In the genomic region with DNA sequence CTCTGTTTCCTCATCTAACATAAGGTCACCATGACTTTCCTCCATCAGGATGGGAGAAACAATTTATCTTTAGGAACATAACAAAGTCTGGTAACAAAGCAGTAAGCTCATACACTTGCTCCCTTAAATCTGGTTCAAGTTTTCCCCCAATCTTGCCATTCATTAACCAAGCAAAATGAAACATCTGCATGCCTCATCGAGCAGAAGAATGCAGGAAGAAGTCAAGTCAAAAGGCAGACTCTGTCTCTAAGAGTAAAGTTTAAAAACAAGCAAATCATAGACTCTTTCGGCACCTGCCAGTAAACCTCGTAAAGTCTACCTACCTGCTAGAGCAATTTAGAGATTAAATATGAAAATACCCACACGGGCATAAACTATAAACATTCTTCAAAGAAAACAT, we compare ENCODE assay signal across 21 mouse cellular contexts. TPM values are rescaled to one million over a fixed set of nuclear protein-coding genes. Genes with fewer than 3 reads are reported as not detected.
A peak's percentile ranks its signal among the peaks of the same experiment; 100 is the strongest.
DNase-seq lines count a peak whose midpoint lies in the region; ATAC-seq and TF ChIP-seq lines count a peak whose summit lies in the region.
"Had no signal": no experiment of that assay in that cellular context is flagged by ENCODE, and none has a peak within 500 bp of the region (broad histone marks: within the 10 kb centered on the region; RNA-seq: fewer than 3 reads in every experiment).

No protein-coding gene starts in this region.

- peak; percentile 70 for DNase-seq in kidney, adult 11 months
- DNase-seq in kidney, postnatal 4 days: no peak
- DNase-seq in Patski (ENCODE audit: low read depth, low spot score): peak; percentile 50
- peak; percentile 71 for DNase-seq in kidney, postnatal 14 days
- no peak for DNase-seq in lung, postnatal 10 days
- no peak for DNase-seq in adrenal gland, adult (ENCODE audit: inconsistent age in 2 of 2, low spot score in 1 of 2)
- DNase-seq: adrenal gland, adult 8-10 months; adrenal gland, postnatal 36 days; cerebellum, adult 11 months; cerebellum, adult 8-10 months; cerebellum, postnatal 14 days; embryo, embryonic 11 days; heart, adult 18-20 months; heart, postnatal 10 days had no signal

- H3K4me3 ChIP-seq in kidney, embryonic 14.5 days (ENCODE audit: low read length): no peak overlapping the region; the same call in 1 of the 2 replicates
- H3K4me3 ChIP-seq: embryonic facial prominence, embryonic 15.5 days; erythroblast, embryonic 14.5 days; forebrain, embryonic 10.5 days; heart, embryonic 10.5 days; hindbrain, embryonic 13.5 days had no signal

- H3K36me3 ChIP-seq in kidney, embryonic 14.5 days (ENCODE audit: control insufficient read depth, insufficient read depth, low read length): no peaks in the 10 kb centered on the region
- H3K36me3 ChIP-seq: embryonic facial prominence, embryonic 15.5 days; heart, embryonic 10.5 days; hindbrain, embryonic 13.5 days had no signal

- H3K27me3 ChIP-seq in Patski: no peaks in the 10 kb centered on the region
- H3K27me3 ChIP-seq in kidney, embryonic 14.5 days (ENCODE audit: control insufficient read depth, insufficient read depth, low read length): no peaks in the 10 kb centered on the region
- H3K27me3 ChIP-seq: embryonic facial prominence, embryonic 15.5 days had no signal

- CTCF ChIA-PET in Patski (lab: Charles Lee): no interaction called here

- H3K4me2 ChIP-seq in kidney, embryonic 14.5 days (replicated peaks; ENCODE audit: low read depth, low read length): peak overlapping the region; percentile 13; the same call in 1 of the 2 replicates
- H3K4me2 ChIP-seq: embryonic facial prominence, embryonic 15.5 days; hindbrain, embryonic 13.5 days had no signal

- POLR2A ChIA-PET in Patski (lab: Charles Lee): no interaction called here

- in situ Hi-C loops in Patski (cut with MboI; ENCODE audit: low pct_unique_long_range_greater_than_20kb): no loop called here

- ATAC-seq in Patski: peak; percentile 23
- no peak for ATAC-seq in kidney, embryonic 14.5 days (ENCODE audit: low FRiP score, low TSS enrichment)
- ATAC-seq: forebrain, embryonic 14.5 days had no signal

- peak overlapping the region; percentile 39; the same call in 1 of the 2 replicates for H3K27ac ChIP-seq in kidney, embryonic 14.5 days (ENCODE audit: low read depth, low read length)
- H3K27ac ChIP-seq: embryonic facial prominence, embryonic 15.5 days; forebrain, embryonic 10.5 days; heart, embryonic 10.5 days; hindbrain, embryonic 13.5 days had no signal

- no peak for TF ChIP-seq CTCF in Patski (IDR thresholded peaks at IDR 0.05)

- H3K4me1 ChIP-seq in kidney, embryonic 14.5 days (ENCODE audit: control insufficient read depth, insufficient read depth, low read length): peaks cover 33% of the 10 kb centered on the region

- H3K9me3 ChIP-seq in kidney, embryonic 14.5 days (ENCODE audit: control insufficient read depth, low read length): no peaks in the 10 kb centered on the region
- H3K9me3 ChIP-seq: embryonic facial prominence, embryonic 15.5 days; forebrain, embryonic 10.5 days; heart, embryonic 10.5 days; hindbrain, embryonic 13.5 days had no signal

- 53% methylated on average over 4 of the region's 4 CpGs for WGBS in kidney, embryonic 14.5 days

- H3K9ac ChIP-seq in kidney, embryonic 14.5 days (ENCODE audit: low read depth, low read length): no peak overlapping the region
- H3K9ac ChIP-seq: embryonic facial prominence, embryonic 15.5 days; hindbrain, embryonic 13.5 days had no signal

RNA-seq across cellular contexts. Expression of a gene that starts 3.1 kb away (rescaled TPM):
- polyA plus RNA-seq in Patski (2021): 36.2 TPM
- polyA plus RNA-seq in kidney, embryonic 14.5 days (2014; fragmentation: Nextera tagmentation; extraction: Ambion mirVana): 20.1 and 37.6 TPM in 2 replicates
- polyA plus RNA-seq: erythroblast, embryonic 14.5 days had no signal

Comparison
In these comparisons a context has a peak if more than half of its experiments do, and no peak if none do; other contexts are left out.
1. DNase-seq: peak in kidney, adult 11 months (single experiment), Patski (single experiment) and kidney, postnatal 14 days (single experiment); none in kidney, postnatal 4 days (0 of 2), lung, postnatal 10 days (single experiment) and adrenal gland, adult (0 of 2).